Mouse (Mus musculus) liver, adult 2 months (tissue): ENCODE measurements around the gene Exosc1. TPM values are rescaled to one million over a fixed set of nuclear protein-coding genes. Genes with fewer than 3 reads are reported as not detected.
"Not testable (repeated sequence)": the region's sequence is repeated elsewhere in the genome, so short reads cannot be mapped to it uniquely, and the experiment has no call there.

ENCODE experiments used
- DNase-seq: peaks from one replicate; pipeline ENCODE4 v3.0.0-alpha.2; 2011; ENCODE audit warnings: low read depth, low spot score; ENCODE audit errors: extremely low read depth
- H3K27ac ChIP-seq: fragments of 200-500 bp; replicated peaks from 2 replicates; pipeline ENCODE4 v1.5.1; 2012; ENCODE audit warnings: low read depth, mild to moderate bottlenecking, control low read depth, inconsistent platforms, low read length; ENCODE audit not compliant: insufficient read depth
- H3K27me3 ChIP-seq: fragments of 200-500 bp; 2 replicates; pipeline ENCODE4 v1.6.1; 2012; ENCODE audit warnings: mild to moderate bottlenecking, moderate library complexity, low read length, inconsistent platforms; ENCODE audit not compliant: control insufficient read depth, insufficient read depth
- H3K36me3 ChIP-seq: fragments of 200-500 bp; 2 replicates; pipeline ENCODE4 v1.6.1; 2012; ENCODE audit warnings: low read length, inconsistent platforms; ENCODE audit not compliant: control insufficient read depth, insufficient read depth
- H3K4me1 ChIP-seq: fragments of 200-500 bp; 2 replicates; pipeline ENCODE4 v1.6.1; 2011; ENCODE audit warnings: low read length; ENCODE audit not compliant: control insufficient read depth, insufficient read depth
- H3K4me3 ChIP-seq: fragments of 200-500 bp; 2 replicates; pipeline ENCODE4 v1.5.1; 2011; ENCODE audit warnings: low read depth, mild to moderate bottlenecking, control low read depth, low read length, moderate library complexity; ENCODE audit not compliant: insufficient read depth
- H3K79me2 ChIP-seq: fragments of 200-500 bp; 2 replicates; pipeline ENCODE4 v1.6.1; 2012; ENCODE audit warnings: inconsistent platforms, mild to moderate bottlenecking, low read length, moderate library complexity; ENCODE audit not compliant: control insufficient read depth, insufficient read depth
- H3K9ac ChIP-seq: fragments of 200-500 bp; 2 replicates; pipeline ENCODE4 v1.6.1; 2012; ENCODE audit warnings: low read depth, mild to moderate bottlenecking, control low read depth, inconsistent platforms, low read length
- CTCF ChIP-seq: fragments of 200-500 bp; IDR thresholded peaks from 2 replicates; pipeline ENCODE4 v1.5.1; 2011; ENCODE audit warnings: low read depth, low read length, control low read depth
- POLR2A ChIP-seq: fragments of 200-500 bp; IDR thresholded peaks from 2 replicates; pipeline ENCODE4 v1.6.1; 2011; ENCODE audit warnings: low read length, control low read depth; ENCODE audit not compliant: insufficient read depth; ENCODE audit errors: extremely low read depth
- WGBS: fragments of 180-500 bp; shearing (Covaris S2); methylation state at CpG from one replicate; pipeline ENCODE4 v1.1.7; 2018; 5-methylcytosine and 5-hydroxymethylcytosine counted together
- polyA plus RNA-seq: library from polyadenylated mRNA; depleted of rRNA; stranded (reverse); fragments of >200 nt; gene quantifications from 2 replicates; pipeline ENCODE4 v1.2.3, GENCODE M21; 2012
- total RNA-seq: library from RNA; depleted of rRNA; stranded (reverse); fragments of >200 nt; gene quantifications from 2 replicates; pipeline ENCODE4 v1.2.3, GENCODE M21; 2014

Exosc1 gene
- total and polyA plus RNA-seq, 2 experiments, result 6.5 to 8.2 TPM

DNA sequence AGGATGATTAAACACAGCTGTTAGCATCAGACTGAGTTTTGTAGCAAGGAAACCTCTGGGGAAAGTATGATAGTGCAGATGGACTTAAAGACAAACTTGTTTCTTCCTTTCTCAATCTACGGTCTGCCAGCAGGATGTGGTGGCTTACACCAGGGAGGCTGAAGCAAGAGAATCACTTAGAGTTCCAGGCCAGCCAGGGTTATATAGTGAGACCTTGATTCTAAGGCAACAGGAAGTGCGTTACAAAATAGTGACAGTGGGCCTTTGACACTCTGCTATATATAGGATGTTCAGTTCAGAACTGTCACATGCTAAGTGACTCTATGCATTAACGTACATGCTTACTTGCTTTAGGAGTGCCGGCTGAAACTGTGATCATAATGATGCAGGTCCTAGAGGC, 16.4 kb downstream of the Exosc1 start:
- H3K27me3 ChIP-seq, result no peaks in the 10 kb centered on the region
- no peak overlapping the region for H3K4me3 ChIP-seq
- H3K9ac ChIP-seq, result no peak overlapping the region
- 79% methylated on average over 4 of the region's 4 CpGs for WGBS
- peaks cover 30% of the 10 kb centered on the region for H3K36me3 ChIP-seq
- no peak for DNase-seq
- no peak overlapping the region for H3K27ac ChIP-seq
- TF ChIP-seq POLR2A, result no peak
- no peak for TF ChIP-seq CTCF
- H3K79me2 ChIP-seq, result peaks cover 18% of the 10 kb centered on the region
- H3K4me1 ChIP-seq, result peaks cover 11% of the 10 kb centered on the region

DNA sequence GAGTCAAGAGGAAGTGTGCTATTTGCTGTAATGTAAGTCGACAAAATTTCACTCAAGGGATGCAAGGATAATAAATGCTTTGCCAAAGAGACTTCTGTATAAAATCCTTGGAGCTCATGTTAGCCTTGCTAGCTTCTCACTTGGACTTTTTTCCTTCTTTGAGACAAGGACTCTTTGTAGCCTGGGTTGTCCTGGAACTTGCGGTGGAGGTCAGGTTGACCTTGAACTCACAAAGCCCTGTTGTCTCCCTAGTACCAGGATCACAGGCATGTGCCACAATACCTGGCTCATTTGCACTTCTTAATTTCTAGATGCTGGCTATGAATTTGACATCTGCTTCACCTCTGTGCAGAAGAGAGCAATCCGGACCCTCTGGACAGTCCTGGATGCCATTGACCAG, 17.9 kb downstream of the Exosc1 start:
- no peak for TF ChIP-seq POLR2A
- TF ChIP-seq CTCF, result no peak
- no peak for DNase-seq
- Histone ChIP-seq H3K4me3 (no peak overlapping the region), H3K4me1 (peaks cover 11% of the 10 kb centered on the region), H3K27ac (no peak overlapping the region), H3K27me3 (no peaks in the 10 kb centered on the region), H3K9ac (no peak overlapping the region), H3K36me3 (peaks cover 29% of the 10 kb centered on the region), H3K79me2 (peaks cover 18% of the 10 kb centered on the region)
- 88% methylated on average over 3 of the region's 3 CpGs for WGBS

DNA sequence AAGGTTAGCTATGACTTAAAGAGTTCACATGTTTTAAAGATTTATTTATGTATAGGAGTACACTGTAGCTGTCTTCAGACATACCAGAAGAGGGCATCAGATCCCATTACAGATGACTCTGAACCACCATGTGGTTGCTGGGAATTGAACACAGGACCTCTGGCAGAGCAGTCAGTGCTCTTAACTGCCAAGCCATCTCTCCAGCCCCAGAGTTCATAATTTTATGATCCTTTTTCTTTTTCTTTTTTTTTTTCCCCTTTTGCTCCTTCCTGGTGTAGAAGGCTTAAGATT, 18.7 kb downstream of the Exosc1 start:
- peaks cover 11% of the 10 kb centered on the region for H3K4me1 ChIP-seq
- peaks cover 18% of the 10 kb centered on the region for H3K79me2 ChIP-seq
- peaks cover 29% of the 10 kb centered on the region for H3K36me3 ChIP-seq
- H3K9ac ChIP-seq, H3K27me3 ChIP-seq, H3K4me3 ChIP-seq, DNase-seq, H3K27ac ChIP-seq: not testable (repeated sequence)

DNA sequence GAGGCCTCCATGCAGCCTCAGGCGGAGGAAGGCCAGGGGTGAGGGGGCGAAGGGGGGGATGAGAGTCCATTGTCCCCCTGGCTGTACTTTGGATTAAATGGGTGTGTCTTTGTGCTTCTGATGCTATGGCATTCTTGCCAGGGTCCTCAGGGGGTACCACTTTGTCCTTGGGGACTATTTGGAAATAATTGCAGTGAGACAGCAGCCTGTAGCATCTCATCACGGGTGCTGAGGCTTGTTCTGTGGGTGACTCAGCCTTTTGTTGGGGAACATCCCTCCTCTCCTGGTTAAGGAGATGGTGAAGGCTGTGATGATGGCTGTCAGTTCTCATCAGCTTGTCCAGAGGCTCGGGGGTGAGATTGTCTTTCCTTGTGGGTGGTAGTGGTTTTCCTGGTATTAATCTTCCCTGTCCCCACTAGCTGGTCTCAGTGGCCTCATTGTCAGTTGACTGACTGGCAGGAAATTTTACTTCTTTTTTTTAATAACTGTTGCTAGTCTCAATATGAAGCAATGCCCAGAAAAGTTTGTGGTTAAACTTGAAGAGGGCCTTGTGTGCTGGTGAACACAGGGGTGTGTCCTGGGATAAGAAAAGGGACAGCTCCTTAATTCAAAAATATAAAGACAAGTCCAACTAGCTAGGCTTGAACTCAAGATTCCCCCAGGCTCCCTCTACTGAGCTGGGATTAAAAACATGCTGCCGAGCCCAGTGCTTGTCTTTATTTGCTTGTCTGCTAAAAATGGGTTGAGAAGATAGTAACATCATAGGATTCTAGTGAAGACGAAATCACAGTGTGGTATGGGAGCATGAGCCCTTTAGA, 19.2 kb downstream of the Exosc1 start:
- no peak for TF ChIP-seq POLR2A
- no peak for TF ChIP-seq CTCF
- no peak for DNase-seq
- 65% methylated on average over 6 of the region's 6 CpGs for WGBS
- Histone ChIP-seq H3K4me1 (peaks cover 11% of the 10 kb centered on the region), H3K4me3 (no peak overlapping the region), H3K9ac (no peak overlapping the region), H3K27me3 (no peaks in the 10 kb centered on the region), H3K79me2 (peaks cover 18% of the 10 kb centered on the region), H3K27ac (no peak overlapping the region), H3K36me3 (peaks cover 24% of the 10 kb centered on the region)

DNA sequence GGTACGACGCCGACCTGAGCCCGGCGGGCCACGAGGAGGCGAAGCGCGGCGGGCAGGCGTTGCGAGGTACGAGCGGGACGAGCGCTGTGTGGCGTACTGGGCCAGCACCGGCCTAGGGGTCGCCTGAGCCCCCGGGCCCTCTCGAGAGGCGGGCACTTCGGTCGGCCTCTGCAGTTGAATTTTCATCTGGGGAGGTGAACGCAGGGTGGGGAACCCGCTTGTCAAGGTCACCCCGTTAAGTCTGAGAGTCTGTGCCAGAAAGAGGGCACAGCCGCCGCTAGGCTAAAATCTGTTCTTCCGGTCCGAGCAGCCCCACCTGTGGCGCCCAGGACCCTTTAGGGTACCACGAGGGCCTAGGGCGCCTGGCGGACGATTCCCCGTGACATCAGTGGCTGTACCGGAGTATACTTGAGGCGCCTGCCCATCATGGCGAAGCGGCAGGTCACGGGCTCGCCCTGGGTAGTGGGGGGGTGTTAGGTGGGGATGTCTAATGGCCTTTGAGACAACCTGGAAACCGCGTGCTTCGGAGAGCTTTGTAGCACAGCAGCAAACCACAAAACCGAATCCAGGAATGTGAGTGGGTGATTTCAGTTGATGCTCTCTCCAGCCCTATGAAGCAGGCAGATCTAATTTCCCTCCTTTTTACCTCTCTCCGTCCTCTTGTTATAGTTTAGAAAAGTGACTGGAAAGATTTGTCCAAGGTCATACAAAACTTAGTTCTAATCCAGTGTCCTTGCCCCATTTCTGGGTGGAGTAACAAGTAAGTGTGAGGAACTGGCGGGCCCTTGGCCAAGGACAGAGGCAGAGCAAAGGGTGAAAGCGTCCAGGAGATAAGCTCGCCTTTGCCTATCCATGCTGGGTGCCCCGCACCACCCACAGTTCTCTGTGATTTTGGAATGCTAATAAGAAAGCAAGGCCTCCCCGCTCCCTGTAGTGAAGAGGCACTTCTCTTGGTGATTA, 20.8 kb downstream of the Exosc1 start:
- Histone ChIP-seq H3K36me3 (peaks cover 19% of the 10 kb centered on the region), H3K27ac (peak overlapping the region; percentile 78), H3K9ac (peak overlapping the region; percentile 90), H3K79me2 (peaks cover 18% of the 10 kb centered on the region), H3K27me3 (no peaks in the 10 kb centered on the region), H3K4me3 (peak overlapping the region; percentile 97), H3K4me1 (peaks cover 11% of the 10 kb centered on the region)
- DNase-seq, result peak; percentile 64
- under 1% methylated on average over 53 of the region's 53 CpGs for WGBS
- no peak for TF ChIP-seq CTCF
- no peak; the same call in 1 of the 2 replicates for TF ChIP-seq POLR2A
